Mouse (Mus musculus): Measurements from ENCODE around the gene Cyp2d22.
"Not testable (repeated sequence)": the region's sequence is repeated elsewhere in the genome, so short reads cannot be mapped to it uniquely, and the experiment has no call there.

Gene Cyp2d22

DNA sequence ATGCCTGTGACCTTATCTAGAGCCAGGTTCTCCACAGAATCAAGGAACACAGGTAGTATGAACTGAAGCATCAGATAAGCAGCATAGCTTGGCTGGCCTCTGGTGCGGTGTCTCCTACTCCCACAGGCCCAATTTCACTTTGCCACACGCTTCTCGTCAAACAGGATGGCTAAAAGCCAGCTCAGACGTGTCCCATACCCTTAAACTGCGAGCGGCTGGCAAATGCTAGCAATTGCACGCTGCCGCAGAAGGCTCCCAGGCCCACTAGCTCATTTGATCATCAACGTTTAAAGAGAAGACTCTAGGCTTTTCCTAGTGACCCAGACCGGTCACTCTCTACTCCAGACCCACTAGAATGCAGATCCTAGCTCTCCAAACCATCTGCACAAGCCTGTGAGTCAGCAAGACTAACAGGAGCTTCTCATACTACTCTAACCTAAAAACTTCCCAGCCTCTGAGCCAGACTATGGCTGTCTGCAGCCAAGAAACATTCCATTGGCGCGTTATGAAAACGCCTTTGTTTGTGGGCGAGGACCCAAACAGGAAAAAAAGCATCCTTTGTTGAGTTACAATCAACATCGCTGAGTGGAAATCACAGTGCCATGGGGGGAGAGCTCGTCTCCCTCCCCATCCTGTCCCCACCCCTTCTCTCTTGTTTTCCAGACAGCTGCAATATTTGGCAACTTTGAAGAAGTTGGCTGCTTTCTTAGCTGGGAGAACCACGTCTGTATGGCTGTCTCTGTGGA lies 3.5 kb downstream of the Cyp2d22 start:
- peak in 1 of 2 experiments; percentile 56 for DNase-seq (ENCODE audit: low spot score in 2 of 2)

DNA sequence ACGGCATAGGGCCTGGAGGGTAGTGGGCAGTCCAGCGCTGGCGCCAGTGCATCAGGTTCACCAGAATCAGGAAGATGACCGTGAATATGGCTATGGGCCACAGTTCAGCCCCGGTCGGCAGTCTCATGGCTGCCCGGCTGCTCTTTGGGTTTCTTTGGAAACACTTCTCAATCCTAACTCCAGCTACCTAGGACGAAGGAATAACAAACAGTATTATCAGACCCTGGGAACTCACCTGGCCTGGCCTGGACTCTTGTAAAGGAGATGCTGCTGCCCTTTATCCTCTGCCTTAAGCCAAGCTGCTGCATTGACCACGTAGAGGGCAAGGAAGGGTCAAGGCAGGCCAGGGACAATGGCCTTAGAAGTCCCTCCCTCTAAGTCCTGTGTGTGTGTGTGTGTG lies 4.2 kb downstream of the Cyp2d22 start:
- no peak for DNase-seq (ENCODE audit: low spot score in 2 of 2)

DNA sequence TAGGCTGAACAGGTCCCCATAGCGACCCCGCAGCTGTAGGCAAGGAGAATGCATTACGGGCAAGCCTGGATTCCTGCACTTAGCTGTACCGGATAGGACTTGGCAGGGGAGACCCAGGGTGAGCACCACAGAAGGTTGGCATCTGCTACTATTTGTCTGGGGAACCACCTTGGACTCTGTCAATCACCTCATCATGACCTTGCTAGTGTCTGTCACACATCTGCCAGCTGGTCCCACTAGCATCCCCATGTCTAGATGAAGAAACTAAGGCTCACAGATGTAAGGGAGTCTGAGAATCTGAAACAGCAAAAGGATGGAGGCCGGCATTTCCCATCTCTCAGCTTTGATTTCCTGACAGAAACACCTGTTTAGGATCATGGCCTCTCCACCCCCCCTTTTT lies 5.6 kb downstream of the Cyp2d22 start:
- DNase-seq (ENCODE audit: low spot score in 2 of 2): no peak

DNA sequence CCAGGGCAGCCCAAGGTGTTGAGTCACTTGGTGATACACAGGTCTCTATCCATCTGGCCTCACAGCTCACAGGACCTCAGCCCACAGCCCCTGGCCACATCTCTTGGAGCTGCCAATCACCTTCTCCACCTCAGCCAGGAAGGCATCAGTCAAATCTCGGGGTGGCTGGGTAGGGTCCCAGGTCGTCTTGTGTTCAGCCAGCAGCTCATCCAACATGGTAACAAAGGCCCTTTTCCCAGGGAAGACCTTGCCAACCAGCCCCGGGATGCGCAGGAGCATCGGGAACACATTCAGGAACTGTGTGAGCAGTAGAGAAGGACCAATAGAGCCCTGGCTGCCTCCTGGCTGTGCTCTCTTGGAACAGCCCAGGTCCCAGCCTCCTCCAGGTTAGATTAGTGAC lies 7.1 kb downstream of the Cyp2d22 start:
- DNase-seq (ENCODE audit: low spot score in 2 of 2): no peak

DNA sequence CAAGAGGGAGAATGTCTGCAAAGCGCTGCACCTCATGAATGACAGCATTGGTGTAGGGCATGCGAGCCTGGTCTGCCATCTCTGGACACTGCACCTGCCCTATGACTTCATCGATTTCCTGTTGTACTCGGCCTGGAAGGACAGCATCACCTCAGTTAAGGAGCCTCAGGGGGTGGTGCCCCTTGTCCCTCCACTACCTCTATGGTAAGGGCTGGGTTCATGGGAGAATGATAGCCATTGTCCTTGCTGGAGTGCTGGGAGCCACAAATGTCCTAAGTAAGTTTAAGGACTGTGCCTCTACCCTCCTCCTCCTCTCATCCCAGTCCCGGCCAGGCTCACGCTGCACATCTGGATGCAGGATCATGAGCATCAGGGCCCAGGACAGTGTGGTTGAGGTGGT lies 7.6 kb downstream of the Cyp2d22 start:
- no peak for DNase-seq (ENCODE audit: low spot score in 2 of 2)

DNA sequence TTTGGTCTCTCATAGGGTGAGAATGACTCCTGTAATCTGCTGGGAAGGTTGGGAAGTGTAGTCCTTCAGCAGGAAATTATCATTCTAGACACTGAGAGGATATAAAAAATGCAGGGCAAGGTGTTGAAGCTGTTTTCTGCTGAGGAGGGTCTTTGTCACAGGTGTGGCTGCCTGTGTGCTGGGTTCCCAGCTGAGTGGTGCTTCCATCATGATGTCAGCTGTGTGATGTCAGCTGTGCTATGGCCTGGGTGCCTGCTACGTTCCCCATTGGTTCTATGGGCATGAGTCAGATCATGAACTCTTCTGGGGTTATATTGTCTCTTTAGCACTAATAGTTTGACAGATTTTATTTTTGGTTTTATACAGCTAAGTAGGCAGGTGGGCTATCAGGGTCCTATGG lies 11.2 kb downstream of the Cyp2d22 start:
- no peak for DNase-seq (ENCODE audit: low spot score in 2 of 2)

DNA sequence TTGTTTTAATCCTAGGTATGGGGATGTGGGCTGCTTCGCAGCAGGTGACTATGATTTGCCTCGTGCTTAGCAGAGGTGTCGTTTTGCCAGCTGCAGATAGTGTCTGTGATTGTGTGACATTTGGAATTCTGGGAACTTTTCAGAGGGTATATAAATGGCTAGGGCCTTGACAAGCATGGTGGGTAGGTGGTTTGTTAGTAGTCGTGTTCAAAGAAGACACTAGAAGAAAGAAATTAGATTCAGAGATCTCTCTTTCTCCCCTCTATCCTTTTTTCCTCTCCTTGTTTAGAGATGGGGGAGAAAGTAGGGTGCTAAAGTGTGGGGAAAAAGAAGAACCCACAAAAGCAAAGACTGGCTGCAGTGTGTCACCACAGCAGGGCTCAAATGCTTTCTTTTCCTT lies 11.9 kb downstream of the Cyp2d22 start:
- DNase-seq (ENCODE audit: low spot score in 2 of 2): no peak

DNA sequence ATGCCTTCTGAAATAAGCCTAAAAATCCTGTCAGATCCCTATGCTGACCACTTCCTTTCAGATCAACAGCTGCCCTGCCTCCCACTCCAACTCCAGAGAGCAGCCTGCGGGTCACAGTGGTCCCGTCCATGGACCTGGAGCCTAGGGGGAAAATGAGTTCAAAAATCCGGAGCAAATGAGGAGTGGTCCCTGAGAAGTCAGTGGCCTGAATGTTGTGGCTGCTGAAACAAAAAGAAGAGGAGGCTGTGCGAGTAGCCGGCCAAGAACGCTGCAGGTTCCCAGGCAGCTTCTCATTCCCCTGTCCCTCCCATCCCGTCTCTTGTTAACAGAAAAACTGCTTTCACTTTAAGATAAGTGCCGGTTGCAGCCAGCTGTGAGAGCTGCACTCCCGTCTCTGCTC lies 15.5 kb downstream of the Cyp2d22 start:
- DNase-seq (ENCODE audit: low spot score in 2 of 2): not testable (repeated sequence)

DNA sequence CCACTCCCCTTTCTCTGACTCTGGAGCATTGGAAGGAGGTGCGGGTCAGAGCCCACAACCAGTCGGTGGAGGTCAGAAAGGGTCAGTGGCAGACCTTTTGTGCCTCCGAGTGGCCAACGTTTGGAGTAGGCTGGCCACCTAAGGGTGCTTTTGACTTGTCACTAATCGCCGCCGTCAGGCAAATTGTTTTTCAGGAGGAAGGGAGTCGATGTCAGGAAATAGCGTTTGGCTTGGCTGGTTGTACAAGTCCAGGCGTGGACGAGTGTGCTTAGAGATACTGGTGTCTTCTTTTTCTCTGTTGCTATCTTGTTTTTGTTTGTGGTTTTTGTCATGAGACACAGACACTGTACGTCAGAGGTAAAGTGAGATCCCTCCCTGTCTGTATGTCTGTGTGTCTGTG lies 16.3 kb downstream of the Cyp2d22 start:
- not testable (repeated sequence) for DNase-seq (ENCODE audit: low spot score in 2 of 2)

DNA sequence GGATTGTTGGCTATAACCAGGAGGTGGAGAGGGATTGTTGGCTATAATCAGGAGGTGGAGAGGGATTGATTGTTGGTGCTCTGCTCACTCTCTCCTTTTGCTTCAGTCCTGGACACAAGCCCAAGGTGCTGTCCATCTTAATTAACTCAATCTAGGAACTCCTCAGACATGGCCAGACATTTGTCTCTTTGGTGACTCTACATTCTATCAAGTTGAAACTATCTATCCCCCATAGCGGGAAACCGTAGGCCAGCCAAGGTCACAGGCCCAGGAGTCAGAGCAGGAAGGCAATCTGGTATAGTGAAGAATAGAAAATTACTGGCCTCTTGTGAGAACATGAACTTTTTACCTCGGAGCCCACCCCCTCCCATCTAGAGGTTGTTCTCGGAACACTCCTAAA lies 17.8 kb downstream of the Cyp2d22 start:
- no peak for DNase-seq (ENCODE audit: low spot score in 2 of 2)

DNA sequence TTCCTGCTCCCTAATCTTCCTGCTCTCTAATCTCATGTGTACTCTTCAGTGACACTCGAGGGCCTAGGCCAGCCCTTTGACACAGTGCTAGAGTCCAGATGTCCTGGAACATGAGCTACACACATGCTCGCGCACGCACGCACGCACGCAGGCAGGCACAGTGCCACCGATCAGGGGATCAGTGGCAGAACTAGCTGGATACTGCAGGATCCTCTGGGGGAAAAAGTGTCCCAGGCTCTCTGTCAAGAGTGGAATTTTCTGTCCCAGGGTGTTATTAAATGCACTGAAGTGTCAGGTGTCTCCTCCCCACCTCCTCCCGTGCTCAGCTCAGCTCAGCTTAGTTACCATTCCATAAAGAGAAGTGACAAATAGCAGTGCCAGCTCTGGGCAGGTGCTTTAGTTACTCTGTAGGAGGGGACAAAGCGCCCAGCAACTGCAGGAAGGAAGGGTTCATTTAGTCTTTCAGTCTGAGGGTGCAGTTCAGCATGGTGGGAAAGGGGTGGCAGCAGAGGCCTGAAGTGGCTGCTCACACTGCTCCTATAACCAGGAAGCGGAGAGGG lies 18.5 kb downstream of the Cyp2d22 start:
- DNase-seq (ENCODE audit: low spot score in 2 of 2): no peak

DNA sequence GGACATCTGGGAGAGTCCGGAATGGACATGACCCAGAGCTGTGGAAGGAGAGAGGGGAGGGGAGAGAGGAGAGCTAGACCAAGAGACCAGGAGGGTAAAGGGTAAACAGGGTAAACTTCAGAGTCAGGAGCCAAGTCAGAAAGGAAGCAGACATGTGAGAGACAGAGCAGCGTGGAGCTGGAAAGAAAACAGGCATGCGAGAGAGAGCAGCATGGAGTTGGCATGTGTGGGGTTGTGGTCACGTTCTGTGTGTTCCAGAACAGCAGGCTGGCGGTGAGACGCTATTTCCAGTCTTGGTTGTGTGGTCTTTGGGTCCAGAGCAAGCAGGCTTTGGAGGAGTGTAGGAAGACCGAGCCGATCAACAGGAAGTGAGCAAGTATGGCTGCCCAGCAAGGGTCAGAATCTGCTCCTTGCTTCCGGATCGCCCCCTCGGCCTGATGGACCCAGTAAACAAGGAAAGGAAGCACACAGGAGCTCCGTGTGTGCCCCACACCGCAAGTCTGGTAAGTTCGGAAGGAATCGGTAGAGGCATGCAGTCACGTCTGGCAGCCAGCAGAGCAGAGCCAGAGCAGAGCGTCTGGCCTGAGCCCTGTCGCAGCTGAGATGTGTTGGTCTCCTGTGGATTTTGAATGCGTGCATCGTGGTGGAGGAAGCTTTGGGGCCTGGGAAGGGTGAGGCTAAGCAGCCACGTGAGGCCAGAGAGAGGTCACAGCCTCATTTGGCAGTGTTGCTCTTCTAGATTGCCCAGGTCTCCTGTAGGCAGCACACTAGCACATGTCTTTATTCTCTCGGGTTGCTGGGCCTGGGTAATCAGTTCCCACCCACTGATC lies 21.4 kb downstream of the Cyp2d22 start:
- DNase-seq (ENCODE audit: low spot score in 2 of 2): no peak

DNA sequence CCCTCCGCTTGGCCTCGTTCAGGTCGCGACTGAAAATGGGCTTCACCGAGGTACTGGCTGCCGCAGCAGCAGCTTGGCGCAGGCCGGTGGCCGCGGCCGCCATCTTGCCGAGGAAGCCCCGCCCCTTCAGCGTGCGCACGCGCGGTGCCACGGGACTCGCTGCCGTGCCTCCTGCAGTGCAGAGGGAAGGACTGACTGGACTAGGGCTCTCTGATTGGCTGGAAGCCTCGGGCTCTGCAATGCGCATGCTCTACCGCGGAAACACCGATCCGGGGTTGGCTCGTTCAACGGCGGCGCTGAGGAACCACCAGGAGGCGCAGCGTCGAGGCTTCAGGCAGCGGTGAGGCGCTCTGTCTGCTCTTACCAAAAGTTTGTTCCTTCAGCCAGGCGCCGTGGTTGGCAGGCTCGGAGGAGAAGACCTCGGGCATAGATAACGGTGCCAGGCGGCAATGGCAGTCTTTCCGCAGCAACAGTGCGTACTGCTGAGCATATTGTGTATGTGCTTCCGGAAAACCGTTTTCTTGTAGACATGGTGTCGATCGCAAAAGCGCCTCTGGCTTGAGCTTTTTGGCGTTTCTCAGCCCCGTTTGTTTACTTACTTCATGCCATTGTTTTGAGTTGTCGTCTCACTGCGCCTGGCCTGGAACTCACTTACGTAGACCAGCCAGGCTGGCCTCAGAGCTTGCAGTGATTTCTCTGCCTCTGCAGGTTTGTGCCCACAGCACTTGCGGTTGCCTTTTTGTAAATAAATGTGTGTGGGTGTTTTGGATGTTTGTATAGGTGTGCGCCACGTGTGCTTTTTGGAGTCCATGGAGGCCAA lies 25.7 kb downstream of the Cyp2d22 start, which contains the start of gene Ndufa6:
Gene Ndufa6, minus strand, starts transcription at position 197 of the 820 bp plus-strand sequence.
- DNase-seq (ENCODE audit: low spot score in 2 of 2): peak; percentile 90 to 96

DNA sequence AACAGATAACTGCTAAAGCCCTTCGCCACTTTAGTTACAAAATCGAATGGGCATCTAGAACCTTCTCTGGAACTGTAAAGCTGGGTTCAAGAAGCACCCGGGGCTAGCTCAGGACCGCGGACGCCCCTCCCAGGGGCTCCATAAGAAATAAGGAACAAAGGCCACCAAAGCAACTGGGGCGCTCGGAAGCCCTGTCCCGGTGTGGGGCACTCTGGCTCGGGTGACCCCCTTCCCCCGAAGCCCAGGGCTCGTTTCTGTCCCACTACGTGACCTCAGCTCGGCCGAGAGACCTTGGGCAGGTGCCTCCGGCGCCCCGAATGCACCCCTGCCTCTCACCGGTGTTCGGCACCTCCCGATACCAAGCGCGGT lies 26.3 kb downstream of the Cyp2d22 start:
- no peak for DNase-seq (ENCODE audit: low spot score in 2 of 2)

DNA sequence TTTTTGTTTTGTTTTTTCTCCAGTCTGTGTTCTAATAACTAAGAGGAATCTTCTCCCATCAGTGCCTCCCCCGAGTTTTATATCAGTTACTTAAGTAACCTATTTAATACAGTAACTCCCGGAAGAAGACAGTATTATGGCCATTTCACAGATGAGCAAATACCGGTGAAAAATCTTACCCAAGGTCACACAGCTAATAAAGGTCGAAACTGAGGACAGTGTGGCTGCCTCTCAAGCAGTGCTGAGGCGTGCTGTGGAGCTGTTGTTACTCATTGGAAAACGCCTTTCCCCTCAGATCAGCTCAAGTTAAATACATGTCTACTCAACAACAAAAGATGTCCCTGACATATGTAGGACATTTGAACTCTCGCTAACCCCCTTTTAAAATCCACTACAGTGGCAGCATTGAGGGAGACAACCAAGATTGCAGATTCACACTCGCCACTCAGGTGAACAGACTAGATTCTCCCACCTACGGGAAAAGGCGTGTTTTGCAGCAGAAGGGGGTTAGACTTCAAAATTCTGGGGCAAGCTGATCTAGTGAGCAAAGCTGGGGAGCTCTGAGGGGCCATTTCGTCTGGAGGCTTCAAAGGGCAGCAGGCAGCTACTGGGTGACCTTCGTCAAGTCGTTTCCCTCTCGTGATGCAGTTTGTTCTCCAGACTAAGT lies 26.8 kb downstream of the Cyp2d22 start:
- DNase-seq (ENCODE audit: low spot score in 2 of 2): peak in 1 of 2 experiments; percentile 7

DNA sequence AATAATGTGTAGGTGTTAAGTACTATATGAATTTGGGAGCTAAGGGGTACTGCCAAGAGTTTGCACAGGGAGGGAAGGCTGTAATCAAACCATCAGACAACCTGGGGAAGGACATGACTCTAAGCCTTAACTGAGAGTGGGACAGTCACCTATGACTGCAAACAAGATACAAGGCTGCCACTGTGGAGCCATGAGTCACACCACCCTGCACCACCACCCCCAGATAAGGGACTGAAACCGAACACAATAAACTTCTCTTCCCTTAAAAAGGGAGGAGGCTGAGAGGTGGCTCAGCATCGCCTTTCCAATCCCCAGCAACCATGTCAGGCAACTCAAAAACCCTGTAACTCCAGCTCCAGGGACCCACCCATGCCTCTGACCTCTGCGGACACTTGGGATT lies 28.6 kb downstream of the Cyp2d22 start:
- no peak for DNase-seq (ENCODE audit: low spot score in 2 of 2)

DNA sequence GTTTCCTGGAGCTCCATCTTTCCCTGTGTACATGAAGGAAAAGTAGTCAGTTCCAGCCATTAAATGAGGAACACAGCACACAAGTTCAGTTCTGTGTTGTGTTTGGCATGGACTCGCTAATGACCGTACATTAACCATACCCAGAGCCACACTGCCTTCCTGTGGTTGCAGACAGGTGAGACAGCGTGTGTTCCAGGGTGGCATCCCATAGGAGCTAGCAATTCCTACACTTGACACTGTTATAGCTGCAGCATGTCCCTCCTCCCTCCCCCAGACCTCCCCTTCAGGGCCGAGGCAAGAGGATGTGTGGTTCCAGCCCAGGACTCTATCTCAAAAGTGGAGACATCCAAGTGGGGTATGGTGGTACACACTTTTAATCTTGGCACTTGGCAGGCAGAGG lies 29.7 kb downstream of the Cyp2d22 start:
- DNase-seq (ENCODE audit: low spot score in 2 of 2): no peak

DNA sequence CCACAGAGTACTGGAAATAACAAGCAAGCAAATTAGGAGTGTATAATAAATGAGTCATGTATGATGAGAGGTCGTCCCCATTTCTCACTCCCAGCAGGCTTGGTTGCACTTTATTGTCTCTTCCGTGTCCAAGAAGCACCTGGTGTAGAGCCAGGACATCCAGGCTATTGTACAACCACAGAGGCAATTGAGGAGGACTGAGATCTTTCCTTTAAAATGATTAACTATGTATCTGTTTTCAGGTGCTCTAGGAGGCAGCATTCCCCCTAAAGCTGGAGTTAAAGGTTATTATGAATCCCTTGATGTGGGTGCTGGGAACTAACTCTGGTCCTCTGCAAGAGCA lies 31.1 kb downstream of the Cyp2d22 start:
- DNase-seq (ENCODE audit: low spot score in 2 of 2): no peak

DNA sequence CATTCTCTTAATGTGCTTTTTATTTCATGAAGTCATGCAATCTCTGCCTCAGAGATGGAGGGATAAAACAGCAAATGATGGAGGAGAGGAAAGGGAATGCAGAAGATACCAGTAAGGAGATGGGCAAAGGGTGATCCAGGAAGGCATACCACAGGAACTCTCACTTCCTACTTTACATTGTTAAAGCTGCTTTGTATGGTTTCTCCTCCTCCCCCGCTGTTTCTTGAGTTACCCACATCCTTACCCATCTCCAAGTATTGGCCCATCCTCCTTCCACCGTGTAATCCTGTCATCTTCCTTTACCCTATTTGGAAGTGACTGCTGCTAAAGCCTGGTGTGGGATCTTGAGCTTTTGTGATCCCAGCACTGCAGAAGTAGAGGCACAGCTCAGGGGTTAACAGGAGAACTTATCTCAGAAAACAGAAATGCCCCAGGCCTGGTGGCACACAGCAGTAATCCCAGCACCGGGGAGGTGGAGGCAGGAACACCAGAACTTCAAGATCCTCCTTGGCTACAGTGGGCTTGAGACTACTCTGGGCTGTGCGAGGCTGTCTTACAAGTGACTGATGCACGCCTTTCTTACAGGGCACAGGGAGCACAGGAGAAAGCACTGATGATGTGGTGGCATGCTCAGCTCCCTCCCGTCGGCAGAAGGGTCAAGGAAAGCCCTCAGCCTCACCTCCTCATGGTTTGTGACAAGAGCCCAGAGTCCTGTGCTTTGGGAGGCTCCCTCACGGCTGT lies 31.6 kb downstream of the Cyp2d22 start:
- no peak for DNase-seq (ENCODE audit: low spot score in 2 of 2)

DNA sequence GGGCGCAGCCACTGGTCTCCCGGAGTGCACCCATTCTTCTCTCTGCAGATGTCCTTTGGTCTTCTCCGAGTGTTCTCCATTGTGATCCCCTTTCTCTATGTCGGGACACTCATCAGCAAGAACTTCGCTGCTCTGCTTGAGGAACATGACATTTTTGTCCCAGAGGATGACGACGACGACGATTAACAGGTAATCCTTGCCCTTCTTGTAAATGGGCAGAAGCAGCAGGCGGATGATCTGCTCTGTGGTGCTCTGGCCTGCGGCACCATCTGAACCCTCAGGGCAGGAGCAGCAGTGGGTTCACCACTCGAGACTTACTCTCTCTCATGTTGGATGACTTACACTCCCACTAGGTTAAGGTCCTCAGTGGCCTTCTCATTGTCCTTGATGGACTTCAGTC lies 32.2 kb downstream of the Cyp2d22 start:
- DNase-seq (ENCODE audit: low spot score in 2 of 2): no peak

DNA sequence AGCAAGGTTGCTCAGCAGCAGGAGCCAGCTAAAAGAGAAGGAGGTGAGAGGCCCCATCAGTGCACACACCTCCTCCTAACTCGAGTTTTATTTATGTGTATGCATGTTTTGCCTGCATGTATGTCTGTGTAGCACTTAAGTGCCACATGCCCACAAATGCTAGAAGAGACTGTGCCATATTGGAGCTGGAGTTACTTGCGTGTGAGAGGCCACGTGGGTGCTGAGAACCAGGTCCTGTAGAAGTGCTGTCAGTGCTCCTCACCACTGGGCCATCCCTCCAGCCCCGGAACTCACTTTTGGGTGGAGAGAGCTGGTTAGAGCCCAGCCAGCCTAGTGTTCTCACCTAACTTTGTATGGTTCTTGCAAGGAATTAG lies 32.8 kb downstream of the Cyp2d22 start:
- DNase-seq (ENCODE audit: low spot score in 2 of 2): no peak

All from urinary bladder, postnatal 36 days (tissue).